Mouse (Mus musculus) myocyte (in vitro differentiated cells): ENCODE measurements at regions not wholly inside any gene's neighbourhood (a gene's known extent, or its start where the extent isn't known, plus 50 kb on each side); places are given as distances from the start of the nearest gene placed in this dataset.

Experiments used
- CEBPB ChIP-seq: IDR thresholded peaks from 2 replicates; pipeline ENCODE4 v1.6.1; 2011; ENCODE audit warnings: mild to moderate bottlenecking, moderate library complexity; ENCODE audit not compliant: poor library complexity, insufficient read depth, severe bottlenecking
- E2F4 ChIP-seq: IDR thresholded peaks from one replicate; pipeline ENCODE4 v1.6.1; 2011; ENCODE audit warnings: mild to moderate bottlenecking, control low read depth, moderate library complexity; ENCODE audit not compliant: insufficient read depth
- MAX ChIP-seq: IDR thresholded peaks from one replicate; pipeline ENCODE4 v1.6.1; 2011; ENCODE audit warnings: low read depth, mild to moderate bottlenecking, control low read depth
- MYOG ChIP-seq, 3 experiments: IDR thresholded peaks; one replicate each; pipeline ENCODE4 v1.6.1; 2011; ENCODE audit warnings: control low read depth in 2 of 3, low read depth in 2 of 3, mild to moderate bottlenecking in 2 of 3; ENCODE audit not compliant: insufficient read length in 2 of 3, control insufficient read depth in 1 of 3, insufficient read depth in 1 of 3
- POLR2A ChIP-seq: IDR thresholded peaks from one replicate; pipeline ENCODE4 v1.6.1; 2011; ENCODE audit warnings: low read depth, mild to moderate bottlenecking, control low read depth, moderate library complexity; ENCODE audit not compliant: insufficient read length
- POLR2AphosphoS2 ChIP-seq: IDR thresholded peaks from one replicate; pipeline ENCODE4 v1.6.1; 2011; ENCODE audit warnings: low read depth, control low read depth; ENCODE audit not compliant: insufficient read length
- TCF12 ChIP-seq: IDR thresholded peaks from one replicate; pipeline ENCODE4 v1.6.1; 2011; ENCODE audit warnings: mild to moderate bottlenecking, control low read depth; ENCODE audit not compliant: poor library complexity, insufficient read depth, severe bottlenecking
- USF1 ChIP-seq: IDR thresholded peaks from one replicate; pipeline ENCODE4 v1.6.1; 2011; ENCODE audit warnings: low read depth, mild to moderate bottlenecking, control low read depth, moderate library complexity

- TF ChIP-seq POLR2A (no peak), TCF12 (no peak), MAX (no peak), E2F4 (no peak), POLR2AphosphoS2 (no peak), CEBPB (no peak), USF1 (no peak), MYOG (IDR thresholded peaks at IDR 0.05; ENCODE audit: control insufficient read depth in 1 of 3, insufficient read depth in 1 of 3, insufficient read length in 2 of 3, low read depth in 2 of 3) (no peak)
Measured at GRCm38 (mm10) chr5:97276724-97277123, 115.5 kb downstream of the Naa11 start.
